Comparison of ENCODE assay signal across 9 mouse cellular contexts in genomic region chrX:48138539-48139275, GRCm38 (mm10). TPM values are rescaled to one million over a fixed set of nuclear protein-coding genes. Genes with fewer than 3 reads are reported as not detected.
DNase-seq lines count a peak whose midpoint lies in the region; ATAC-seq and TF ChIP-seq lines count a peak whose summit lies in the region.
"Had no signal": no experiment of that assay in that cellular context is flagged by ENCODE, and none has a peak within 500 bp of the region (broad histone marks: within the 10 kb centered on the region; RNA-seq: fewer than 3 reads in every experiment).

No protein-coding gene starts in this region.

- TF ChIP-seq CTCF in lung, postnatal 0 days (IDR thresholded peaks at IDR 0.05), result no peak

- WGBS in lung, postnatal 0 days, result 34% methylated on average over 7 of the region's 7 CpGs

- no peak overlapping the region for H3K9ac ChIP-seq in lung, postnatal 0 days (replicated peaks; ENCODE audit: low read depth)

- no peak for TF ChIP-seq EP300 in lung, postnatal 0 days (IDR thresholded peaks at IDR 0.05)

- peak; percentile 18 for DNase-seq in lung, postnatal 0 days (ENCODE audit: low spot score)
- DNase-seq in lung, postnatal 10 days, result no peak
- peak; percentile 58 for DNase-seq in naive thymus-derived CD4-positive, alpha-beta T cell, adult 2 months (ENCODE audit: low read depth)
- DNase-seq in cerebellum, postnatal 25 days, result no peak
- no peak for DNase-seq in layer of hippocampus, postnatal 25 days (ENCODE audit: extremely low spot score in 1 of 2, low spot score in 1 of 2)
- DNase-seq in adipocyte (ENCODE audit: low spot score), result no peak

- H3K27me3 ChIP-seq in lung, postnatal 0 days (replicated peaks; ENCODE audit: insufficient read depth, low read length), result no peaks in the 10 kb centered on the region

- no peak for ATAC-seq in lung, postnatal 0 days
- peak; percentile 45 for ATAC-seq in inflammation-experienced regulatory T-cells, adult 6 months
- ATAC-seq: Patski had no signal

- H3K4me3 ChIP-seq in lung, postnatal 0 days (ENCODE audit: low read depth, low read length), result no peak overlapping the region
- no peak overlapping the region for H3K4me3 ChIP-seq in brown adipose tissue, adult 24 weeks (ENCODE audit: insufficient read depth, low read depth, low read length)

- no peaks in the 10 kb centered on the region for H3K36me3 ChIP-seq in lung, postnatal 0 days (ENCODE audit: insufficient read depth, low read length)

- H3K27ac ChIP-seq in lung, postnatal 0 days (ENCODE audit: low read length), result no peak overlapping the region
- peak overlapping the region; percentile 24; the same call in 1 of the 2 replicates for H3K27ac ChIP-seq in brown adipose tissue, adult 24 weeks (replicated peaks; ENCODE audit: low read depth, low read length)

- H3K9me3 ChIP-seq in lung, postnatal 0 days (ENCODE audit: low read length), result no peaks in the 10 kb centered on the region

- no peak overlapping the region for H3K4me2 ChIP-seq in lung, postnatal 0 days (replicated peaks; ENCODE audit: low read depth, low read length)

- H3K4me1 ChIP-seq in lung, postnatal 0 days (ENCODE audit: insufficient read depth, low read depth, low read length), result no peaks in the 10 kb centered on the region
- H3K4me1 ChIP-seq in brown adipose tissue, adult 24 weeks (ENCODE audit: control insufficient read depth, insufficient read depth, insufficient read length, low read length), result peaks cover 2% of the 10 kb centered on the region

RNA-seq across cellular contexts. Expression of gene Sash3, which starts 7.5 kb away (rescaled TPM):
- 4.5 and 4.8 TPM in 2 replicates for polyA plus RNA-seq in lung, postnatal 0 days (2015; fragmentation: Nextera tagmentation; extraction: Ambion mirVana)
- polyA plus RNA-seq in brown adipose tissue, adult 24 weeks (2012; ENCODE audit: insufficient read depth, insufficient read length, missing spikeins), result 1.3 and 1.4 TPM in 2 replicates
- polyA plus RNA-seq in inflammation-experienced regulatory T-cells, adult 6 months (2017; shearing (Covaris generic)), result 100 to 1,000 TPM; 303 to 376 (median 360) TPM
- total RNA-seq in layer of hippocampus, postnatal 25 days (2021), result 1 to 10 TPM; 1.4 to 1.7 TPM
- polyA plus RNA-seq: Patski had no signal

RNA-seq across cellular contexts. Expression of gene Xpnpep2, which starts 30.2 kb away (rescaled TPM):
- polyA plus RNA-seq in lung, postnatal 0 days (2015; fragmentation: Nextera tagmentation; extraction: Ambion mirVana), result 0.54 and 0.64 TPM in 2 replicates
- 1.2 and 3.1 TPM in 2 replicates for polyA plus RNA-seq in brown adipose tissue, adult 24 weeks (2012; ENCODE audit: insufficient read depth, insufficient read length, missing spikeins)
- 1 to 10 TPM in 1 of 3 experiments, under 1 TPM in 2; 0.50 to 2.7 (median 0.71) TPM for polyA plus RNA-seq in inflammation-experienced regulatory T-cells, adult 6 months (2017; shearing (Covaris generic))
- total RNA-seq in layer of hippocampus, postnatal 25 days (2021), result under 1 TPM; 0.35 to 0.59 TPM

Comparison
In these comparisons a context has a peak if more than half of its experiments do, and no peak if none do; other contexts are left out.
1. DNase-seq: peak in lung, postnatal 0 days (single experiment) and naive thymus-derived CD4-positive, alpha-beta T cell, adult 2 months (single experiment); none in lung, postnatal 10 days (single experiment), cerebellum, postnatal 25 days (0 of 2), layer of hippocampus, postnatal 25 days (0 of 2) and adipocyte (single experiment).
2. RNA of gene Sash3, which starts 7.5 kb away (polyA plus RNA-seq): 303 to 376 TPM in inflammation-experienced regulatory T-cells, adult 6 months; 4.5 to 4.8 TPM in lung, postnatal 0 days and 1.3 to 1.4 TPM in brown adipose tissue, adult 24 weeks; every median in the first group is over 10 times any median in the second.